Mouse (Mus musculus) liver, embryonic 18 days (tissue): Measurements from ENCODE around the gene Smcr8. TPM values are rescaled to one million over a fixed set of nuclear protein-coding genes. Genes with fewer than 3 reads are reported as not detected.

ENCODE experiments used
- polyA plus RNA-seq: library from polyadenylated mRNA; depleted of rRNA; stranded (reverse); fragments of >200 nt; gene quantifications from 2 replicates; pipeline ENCODE4 v1.2.3, GENCODE M21; 2012; rRNA removed

Smcr8 gene
- 4.2 TPM in 2 replicates for polyA plus RNA-seq

DNA sequence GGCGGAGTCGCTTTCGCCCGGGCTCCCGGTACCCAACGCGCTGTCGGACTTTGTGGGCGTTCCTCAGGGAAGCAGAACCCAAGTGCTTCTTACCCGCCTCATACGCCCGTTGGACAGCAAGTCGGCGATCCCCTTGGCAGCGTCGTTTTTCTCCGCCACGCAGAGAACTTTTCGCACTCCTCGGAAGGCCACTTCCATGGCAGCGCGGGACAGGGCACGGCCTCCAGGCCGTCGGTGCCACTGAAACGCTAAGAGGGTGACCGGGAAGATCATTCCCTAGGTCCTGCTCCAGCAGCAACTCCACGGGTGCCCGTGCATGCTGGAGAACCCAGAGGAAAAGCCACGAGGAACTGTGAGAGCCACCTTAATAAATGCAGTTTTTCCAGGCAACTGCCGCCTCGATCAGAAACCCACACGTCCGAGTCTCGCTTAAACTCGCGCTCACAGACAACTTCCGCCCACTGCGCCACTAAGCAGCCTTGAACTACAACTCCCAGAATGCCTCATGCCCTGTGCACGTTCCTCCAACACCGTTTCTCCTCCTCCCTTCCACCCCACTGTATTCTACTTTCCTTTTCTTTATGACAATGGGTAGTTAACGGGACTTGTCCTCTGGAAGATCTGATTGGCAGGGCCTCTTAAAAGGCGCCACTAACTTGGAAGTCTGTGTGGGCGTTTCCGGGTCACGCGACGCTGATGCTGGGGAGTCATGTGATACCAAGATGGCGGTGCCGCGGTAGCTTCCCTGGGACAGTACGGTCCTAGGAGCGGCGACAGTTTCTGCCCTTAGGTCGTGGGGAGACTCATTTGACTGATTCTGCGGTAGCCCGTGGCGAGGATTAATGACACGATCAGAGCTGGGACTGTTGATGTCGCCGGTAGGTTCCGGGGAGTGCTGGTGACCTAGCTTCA lies at the start of gene Smcr8, which contains the start of gene Top3a:
TSS of gene Smcr8 (plus strand) at position 696 of the 912 bp plus-strand sequence.
TSS of gene Top3a (minus strand) at position 537 of the 912 bp plus-strand sequence.

DNA sequence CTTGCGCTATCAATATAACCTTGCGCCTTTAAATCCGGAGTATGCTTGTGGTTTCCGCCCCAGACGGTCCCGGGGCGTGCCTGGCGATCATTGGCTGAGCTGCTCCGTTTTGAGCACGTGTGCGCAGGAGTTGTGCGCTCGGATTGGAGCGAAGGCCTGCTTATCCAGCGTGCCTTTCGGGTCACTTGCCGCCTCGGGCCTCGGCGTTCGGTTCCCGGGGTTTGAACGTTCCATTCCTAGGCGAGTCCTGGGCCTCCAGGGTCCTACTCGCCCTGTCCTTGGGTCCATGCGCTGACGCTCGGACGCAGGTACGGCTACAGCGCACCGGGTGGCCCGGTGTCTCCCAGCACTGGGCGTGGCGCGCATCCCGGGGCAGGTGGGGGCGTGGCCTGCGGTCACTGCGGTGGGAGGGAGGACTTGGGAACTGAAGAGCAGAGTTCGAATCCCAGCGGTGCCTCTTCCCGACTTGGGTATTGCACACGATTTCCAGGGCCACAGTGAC lies 49.0 kb upstream of the Smcr8 start, which contains the start of gene Mief2:
TSS of gene Mief2 (plus strand) at position 139 of the 502 bp plus-strand sequence.

DNA sequence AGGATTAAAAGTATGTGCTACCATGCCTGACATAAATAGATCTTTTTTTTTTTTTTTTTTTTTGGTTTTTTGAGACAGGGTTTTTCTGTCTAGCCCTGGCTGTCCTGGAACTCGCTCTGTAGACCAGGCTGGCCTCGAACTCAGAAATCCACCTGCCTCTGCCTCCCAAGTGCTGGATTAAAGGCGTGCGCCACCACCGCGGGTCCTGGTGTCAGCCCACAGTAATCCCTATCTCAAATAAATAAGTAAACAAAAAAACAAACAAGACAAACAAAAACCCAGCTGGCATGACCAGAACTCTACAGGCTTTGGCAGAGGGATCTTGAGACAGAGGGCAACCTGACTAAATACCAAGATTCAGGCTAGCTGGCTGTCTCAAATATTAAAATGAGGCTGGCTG lies 34.3 kb downstream of the Smcr8 start, which contains the start of gene Shmt1:
TSS of gene Shmt1 (minus strand) at position 101 of the 400 bp plus-strand sequence.

DNA sequence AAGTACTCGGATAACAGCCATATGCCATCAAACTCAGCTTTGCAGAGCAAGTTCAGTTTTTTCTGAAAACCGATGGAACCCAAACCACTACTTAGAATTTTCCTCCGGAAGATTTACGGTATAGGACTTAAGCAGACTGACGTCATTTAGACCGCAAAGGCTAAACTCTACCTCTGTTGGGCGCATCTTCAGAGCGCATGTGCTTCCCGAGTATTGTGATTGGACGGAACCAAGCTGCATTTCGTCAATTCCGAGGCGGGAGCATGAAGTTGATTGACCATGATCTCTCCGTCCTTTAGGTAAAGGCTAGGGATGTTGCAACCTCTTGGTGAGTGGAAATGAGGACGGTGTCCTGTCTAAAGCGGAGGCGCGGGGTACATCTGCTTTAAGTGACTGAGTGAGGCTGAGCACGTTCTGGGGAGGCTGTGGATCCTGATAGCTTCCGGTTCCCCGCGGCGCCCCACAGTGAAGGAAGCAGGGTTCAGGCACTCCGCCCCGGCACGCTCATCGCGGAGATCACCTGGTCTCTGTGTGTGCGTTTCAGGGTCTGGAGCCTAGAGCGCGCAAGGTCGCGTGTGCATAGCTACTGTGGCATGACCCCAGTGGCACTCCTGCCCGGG lies 53.2 kb downstream of the Smcr8 start, which contains the start of gene Dhrs7b:
TSS of gene Dhrs7b (plus strand) at position 199 of the 620 bp plus-strand sequence.

Other genes with a start within 250 kb of the Smcr8 start
- gene Alkbh5, start 241.1 kb upstream of the Smcr8 start, polyA plus RNA-seq = 7.8 and 8.1 TPM in 2 replicates
- 7.8 and 8.8 TPM in 2 replicates for gene Llgl1, start 77.8 kb upstream of the Smcr8 start, polyA plus RNA-seq
- 33.4 and 37.5 TPM in 2 replicates for gene Flii, start 50.3 kb upstream of the Smcr8 start, polyA plus RNA-seq
- gene Mief2, start 49.1 kb upstream of the Smcr8 start, polyA plus RNA-seq = 2.9 and 3.3 TPM in 2 replicates
- 3.1 and 3.6 TPM in 2 replicates for gene Top3a, start 159 bp upstream of the Smcr8 start, polyA plus RNA-seq
- 53.5 and 54.3 TPM in 2 replicates for gene Shmt1, start 34.2 kb downstream of the Smcr8 start, polyA plus RNA-seq
- gene Dhrs7b, start 53.1 kb downstream of the Smcr8 start, polyA plus RNA-seq = 8.3 and 10.9 TPM in 2 replicates
- 33.3 and 36.6 TPM in 2 replicates for gene Tmem11, start 101.7 kb downstream of the Smcr8 start, polyA plus RNA-seq
- gene Natd1, start 137.2 kb downstream of the Smcr8 start, polyA plus RNA-seq = 5.5 and 6.5 TPM in 2 replicates
- 21.8 and 24.0 TPM in 2 replicates for gene Map2k3, start 154.5 kb downstream of the Smcr8 start, polyA plus RNA-seq
- 0.02 and 0.07 TPM in 2 replicates for gene Kcnj12, start 245.0 kb downstream of the Smcr8 start, polyA plus RNA-seq